Mouse (Mus musculus) spleen, adult 2 months (tissue): ENCODE measurements at regions not wholly inside any gene's neighbourhood (a gene's known extent, or its start where the extent isn't known, plus 50 kb on each side); places are given as distances from the start of the nearest gene placed in this dataset.

Source experiments
- CTCF ChIP-seq: fragments of 200-500 bp; IDR thresholded peaks from 2 replicates; pipeline ENCODE4 v1.5.1; 2011; ENCODE audit warnings: mild to moderate bottlenecking, inconsistent platforms; ENCODE audit not compliant: insufficient read depth, insufficient read length, insufficient replicate concordance; ENCODE audit errors: extremely low read depth
- POLR2A ChIP-seq: fragments of 200-500 bp; IDR thresholded peaks from 2 replicates; pipeline ENCODE4 v1.6.1; 2011; ENCODE audit warnings: low read depth, low read length, inconsistent platforms

DNA sequence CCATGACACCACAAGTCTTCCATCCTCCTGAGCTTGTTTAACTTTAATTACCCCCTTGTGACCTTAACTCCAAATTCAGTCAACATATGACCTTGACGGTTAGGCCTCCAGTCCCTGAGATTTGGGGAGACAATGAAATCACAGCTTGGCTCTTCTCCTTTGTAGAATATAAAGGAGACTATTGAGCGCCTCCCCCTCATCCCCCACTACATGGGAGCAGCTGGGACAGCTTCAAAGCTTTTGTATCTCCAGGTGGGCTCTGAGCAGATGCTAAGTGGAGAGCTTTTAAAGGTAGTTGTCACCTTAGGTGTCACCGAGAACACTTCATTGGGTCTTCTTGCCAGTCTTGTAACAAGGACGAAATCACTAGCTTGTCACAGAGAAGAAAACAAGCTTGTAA, 82.7 kb upstream of the Bod1 start:
- TF ChIP-seq POLR2A (no peak), CTCF (no peak)
